Mouse (Mus musculus): ENCODE measurements around the gene Tbc1d8. TPM values are rescaled to one million over a fixed set of nuclear protein-coding genes. Genes with fewer than 3 reads are reported as not detected.

The Tbc1d8 gene
- polyA plus RNA-seq, 1 experiment from 2014 or later: 6.4 TPM

GRCm38 (mm10) chr1:39325228-39325627 lies 153.3 kb downstream of the Tbc1d8 start:
- ATAC-seq (ENCODE audit: insufficient read depth, low FRiP score, low TSS enrichment): no peak
- no peaks in the 10 kb centered on the region for H3K36me3 ChIP-seq (ENCODE audit: control insufficient read depth, insufficient read depth, low read length)
- WGBS: 88% methylated on average over 6 of the region's 6 CpGs
- no peaks in the 10 kb centered on the region for H3K4me1 ChIP-seq (ENCODE audit: control insufficient read depth, insufficient read depth, low read length)
- no peaks in the 10 kb centered on the region for H3K27me3 ChIP-seq (ENCODE audit: control insufficient read depth, insufficient read depth, low read length)
- DNase-seq (ENCODE audit: low spot score): no peak
- H3K4me2 ChIP-seq (ENCODE audit: low read depth): no peak overlapping the region
- no peak overlapping the region for H3K27ac ChIP-seq (ENCODE audit: low read depth, low read length)
- no peaks in the 10 kb centered on the region for H3K9me3 ChIP-seq (ENCODE audit: control insufficient read depth, low read length)
- H3K9ac ChIP-seq (ENCODE audit: low read length): no peak overlapping the region
- no peak overlapping the region for H3K4me3 ChIP-seq (ENCODE audit: low read depth, low read length)

- Histone ChIP-seq H3K9ac (ENCODE audit: low read length) (no peak overlapping the region), H3K27ac (ENCODE audit: low read depth, low read length) (no peak overlapping the region), H3K4me1 (ENCODE audit: control insufficient read depth, insufficient read depth, low read length) (no peaks in the 10 kb centered on the region), H3K4me3 (ENCODE audit: low read depth, low read length) (no peak overlapping the region), H3K4me2 (ENCODE audit: low read depth) (no peak overlapping the region), H3K9me3 (ENCODE audit: control insufficient read depth, low read length) (no peaks in the 10 kb centered on the region), H3K36me3 (ENCODE audit: control insufficient read depth, insufficient read depth, low read length) (no peaks in the 10 kb centered on the region), H3K27me3 (ENCODE audit: control insufficient read depth, insufficient read depth, low read length) (no peaks in the 10 kb centered on the region)
- DNase-seq (ENCODE audit: low spot score): no peak
- ATAC-seq (ENCODE audit: insufficient read depth, low FRiP score, low TSS enrichment): no peak
- 82% methylated on average over 6 of the region's 6 CpGs for WGBS
Measured at GRCm38 (mm10) chr1:39321954-39322353, 156.6 kb downstream of the Tbc1d8 start.

Other genes starting within 250 kb of the Tbc1d8 start
- 451 and 507 TPM in 2 replicates for gene Rpl31, start 110.9 kb downstream of the Tbc1d8 start, polyA plus RNA-seq (2014; fragmentation: Nextera tagmentation; extraction: Ambion mirVana)
- gene Cnot11, start 56.2 kb upstream of the Tbc1d8 start, polyA plus RNA-seq (2014; fragmentation: Nextera tagmentation; extraction: Ambion mirVana): 29.9 and 33.5 TPM in 2 replicates
- 29.0 and 29.1 TPM in 2 replicates for gene Rnf149, start 98.7 kb upstream of the Tbc1d8 start, polyA plus RNA-seq (2014; fragmentation: Nextera tagmentation; extraction: Ambion mirVana)
- gene Creg2, start 172.7 kb upstream of the Tbc1d8 start, polyA plus RNA-seq (2014; fragmentation: Nextera tagmentation; extraction: Ambion mirVana): 0.82 and 1.2 TPM in 2 replicates
- gene Rfx8, start 242.2 kb upstream of the Tbc1d8 start, polyA plus RNA-seq (2014; fragmentation: Nextera tagmentation; extraction: Ambion mirVana): 0.15 and 0.22 TPM in 2 replicates

All from neural tube, embryonic 11.5 days (tissue).